ENCODE assay signal across 8 mouse cellular contexts in genomic region chr7:100325482-100325881, GRCm38 (mm10). TPM values are rescaled to one million over a fixed set of nuclear protein-coding genes. Genes with fewer than 3 reads are reported as not detected.
A peak's percentile ranks its signal among the peaks of the same experiment; 100 is the strongest.
DNase-seq lines count a peak whose midpoint lies in the region; ATAC-seq lines count a peak whose summit lies in the region.

No protein-coding gene starts in this region.

- H3K27ac ChIP-seq in liver, embryonic 11.5 days (ENCODE audit: low read depth, low read length), result no peak overlapping the region

- no peak overlapping the region for H3K4me3 ChIP-seq in liver, embryonic 11.5 days (ENCODE audit: low read depth, low read length)

- H3K9me3 ChIP-seq in liver, embryonic 11.5 days (ENCODE audit: control insufficient read depth, low read length), result no peaks in the 10 kb centered on the region

- no peak overlapping the region for H3K9ac ChIP-seq in liver, embryonic 11.5 days (ENCODE audit: low read depth, low read length)

- H3K4me2 ChIP-seq in liver, embryonic 11.5 days, result no peak overlapping the region

- no peak for ATAC-seq in liver, embryonic 11.5 days (replicated peaks; ENCODE audit: low FRiP score)

- DNase-seq in adrenal gland, postnatal 10 days, result peak; percentile 63
- no peak for DNase-seq in adrenal gland, adult 8-10 months
- peak; percentile 47 for DNase-seq in liver
- no peak for DNase-seq in liver, embryonic 11.5 days (ENCODE audit: low spot score)
- DNase-seq in adrenal gland, postnatal 36 days, result peak; percentile 49 to 62
- DNase-seq in frontal cortex, postnatal 25 days (ENCODE audit: low spot score in 2 of 2), result peak; percentile 48 to 50
- peak; percentile 53 for DNase-seq in left cerebral cortex, postnatal 4 days
- peak; percentile 18 for DNase-seq in splenic B cell, adult 2 months (ENCODE audit: low read depth, low spot score)

- H3K36me3 ChIP-seq in liver, embryonic 11.5 days (ENCODE audit: control insufficient read depth, insufficient read depth, low read length), result peaks cover 5% of the 10 kb centered on the region; the same call in 1 of the 2 replicates
- no peaks in the 10 kb centered on the region for H3K36me3 ChIP-seq in splenic B cell, adult 2 months (ENCODE audit: control insufficient read depth, insufficient read depth, low read length, poor library complexity, severe bottlenecking)

- 77% methylated on average over 6 of the region's 6 CpGs for WGBS in liver, embryonic 11.5 days

- H3K4me1 ChIP-seq in liver, embryonic 11.5 days (replicated peaks; ENCODE audit: control insufficient read depth, insufficient read depth, low read length), result no peaks in the 10 kb centered on the region

- no peaks in the 10 kb centered on the region for H3K27me3 ChIP-seq in liver, embryonic 11.5 days (replicated peaks; ENCODE audit: control insufficient read depth, insufficient read depth, low read length)
- no peaks in the 10 kb centered on the region for H3K27me3 ChIP-seq in splenic B cell, adult 2 months (ENCODE audit: control insufficient read depth, insufficient read depth, low read length, poor library complexity, severe bottlenecking)

- intact Hi-C loops in left cerebral cortex, postnatal 4 days (cut with DNase I), result loop anchor here (5.0 kb wide), 1 partner anchor 43 kb away; no protein-coding TSS in a partner anchor

RNA-seq across cellular contexts. Expression of gene P4ha3, which starts 40.2 kb away (rescaled TPM):
- 1 to 10 TPM; 3.1 TPM for total RNA-seq in adrenal gland, postnatal 10 days (2021)
- 1 to 10 TPM in 1 of 4 experiments, under 1 TPM in 3; 0.49 to 1.1 (median 0.81) TPM for total RNA-seq in adrenal gland, adult 8-10 months (2022)
- 5.9 and 7.1 TPM in 2 replicates for polyA plus RNA-seq in liver, embryonic 11.5 days (2014; fragmentation: Nextera tagmentation; extraction: Ambion mirVana)
- total RNA-seq in adrenal gland, postnatal 36 days (2021), result 1 to 10 TPM; 1.2 to 1.4 TPM
- total RNA-seq in left cerebral cortex, postnatal 4 days (2021), result 1 to 10 TPM; 6.8 to 8.7 TPM

RNA-seq across cellular contexts. Expression of gene C2cd3, which starts 46.6 kb away (rescaled TPM):
- 10 to 100 TPM; 15.9 to 19.7 TPM for total RNA-seq in adrenal gland, postnatal 10 days (2021)
- 10 to 100 TPM; 19.7 to 29.1 (median 26.8) TPM for total RNA-seq in adrenal gland, adult 8-10 months (2022)
- 25.3 and 28.2 TPM in 2 replicates for polyA plus RNA-seq in liver, embryonic 11.5 days (2014; fragmentation: Nextera tagmentation; extraction: Ambion mirVana)
- total RNA-seq in adrenal gland, postnatal 36 days (2021), result 10 to 100 TPM; 20.8 to 21.0 TPM
- total RNA-seq in left cerebral cortex, postnatal 4 days (2021), result 10 to 100 TPM; 19.2 to 22.8 TPM

RNA-seq across cellular contexts. Expression of gene Ppme1, which starts 46.6 kb away (rescaled TPM):
- total RNA-seq in adrenal gland, postnatal 10 days (2021), result 10 to 100 TPM; 41.7 to 44.4 TPM
- total RNA-seq in adrenal gland, adult 8-10 months (2022), result 10 to 100 TPM; 55.4 to 65.8 (median 61.8) TPM
- polyA plus RNA-seq in liver, embryonic 11.5 days (2014; fragmentation: Nextera tagmentation; extraction: Ambion mirVana), result 56.4 and 56.5 TPM in 2 replicates
- 10 to 100 TPM; 53.8 to 67.6 TPM for total RNA-seq in adrenal gland, postnatal 36 days (2021)
- 100 to 1,000 TPM; 103 to 108 TPM for total RNA-seq in left cerebral cortex, postnatal 4 days (2021)

Comparison
In these comparisons a context has a peak if more than half of its experiments do, and no peak if none do; other contexts are left out.
1. DNase-seq: peak in adrenal gland, postnatal 10 days (single experiment), liver (single experiment), adrenal gland, postnatal 36 days (2 of 2), frontal cortex, postnatal 25 days (2 of 2), left cerebral cortex, postnatal 4 days (single experiment) and splenic B cell, adult 2 months (single experiment); none in adrenal gland, adult 8-10 months (single experiment) and liver, embryonic 11.5 days (single experiment).